Mouse (Mus musculus) limb, embryonic 10.5 days (tissue): ENCODE measurements at regions not wholly inside any gene's neighbourhood (a gene's known extent, or its start where the extent isn't known, plus 50 kb on each side); places are given as distances from the start of the nearest gene placed in this dataset.

Source experiments
- DNase-seq: peaks from one replicate; pipeline ENCODE4 v3.0.0-alpha.2; 2017; ENCODE audit warnings: low spot score
- H3K27ac ChIP-seq: fragments of 300-500 bp; sonication (generic); 2 replicates; pipeline ENCODE4 v1.5.1; 2016; ENCODE audit warnings: mild to moderate bottlenecking
- H3K27me3 ChIP-seq: fragments of 300-500 bp; sonication (generic); 2 replicates; pipeline ENCODE4 v1.6.1; 2016; ENCODE audit warnings: low read depth, mild to moderate bottlenecking; ENCODE audit not compliant: poor library complexity, severe bottlenecking
- H3K36me3 ChIP-seq: fragments of 300-500 bp; sonication (generic); 2 replicates; pipeline ENCODE4 v1.6.1; 2016; ENCODE audit warnings: mild to moderate bottlenecking, moderate library complexity
- H3K4me1 ChIP-seq: fragments of 300-500 bp; sonication (generic); 2 replicates; pipeline ENCODE4 v1.6.1; 2016
- H3K4me3 ChIP-seq: fragments of 300-500 bp; sonication (generic); 2 replicates; pipeline ENCODE4 v1.5.1; 2016; ENCODE audit warnings: mild to moderate bottlenecking, moderate library complexity
- H3K9me3 ChIP-seq: fragments of 300-500 bp; sonication (generic); replicated peaks from 2 replicates; pipeline ENCODE4 v1.6.1; 2016; ENCODE audit warnings: mild to moderate bottlenecking
- WGBS: fragments of 180-500 bp; shearing (Covaris S2); methylation state at CpG from one replicate; pipeline ENCODE4 v1.1.7; 2016; 5-methylcytosine and 5-hydroxymethylcytosine counted together

GRCm38 (mm10) chr10:23430376-23430775 is 79.8 kb upstream of the Eya4 start:
- Histone ChIP-seq H3K4me1 (no peaks in the 10 kb centered on the region; the same call in 1 of the 2 replicates), H3K36me3 (no peaks in the 10 kb centered on the region), H3K27me3 (no peaks in the 10 kb centered on the region), H3K27ac (no peak overlapping the region), H3K4me3 (no peak overlapping the region), H3K9me3 (no peaks in the 10 kb centered on the region)
- no peak for DNase-seq
- 81% methylated on average over 2 of the region's 2 CpGs for whole genome bisulfite sequencing

- H3K27me3 ChIP-seq: no peaks in the 10 kb centered on the region
- no peak overlapping the region for H3K27ac ChIP-seq
- DNase-seq: no peak
- H3K4me3 ChIP-seq: no peak overlapping the region
- no peaks in the 10 kb centered on the region for H3K4me1 ChIP-seq
- no peaks in the 10 kb centered on the region for H3K9me3 ChIP-seq
- H3K36me3 ChIP-seq: no peaks in the 10 kb centered on the region
- 81% methylated on average over 7 of the region's 7 CpGs for WGBS
These were observed 63.4 kb upstream of the Eya4 start for GRCm38 (mm10) chr10:23413794-23414518.

GRCm38 (mm10) chr10:23403351-23403938 is 52.9 kb upstream of the Eya4 start:
- 81% methylated on average over 4 of the region's 4 CpGs for WGBS
- Histone ChIP-seq H3K27me3 (no peaks in the 10 kb centered on the region), H3K27ac (no peak overlapping the region; the same call in 1 of the 2 replicates), H3K9me3 (0 out of 2 replicates have a peak, but pooled peaks cover 3% of the 10 kb centered on the region), H3K4me1 (0 out of 2 replicates have a peak, but pooled peaks cover 2% of the 10 kb centered on the region), H3K36me3 (no peaks in the 10 kb centered on the region), H3K4me3 (no peak overlapping the region)
- DNase-seq: no peak
